Mouse (Mus musculus) heart, postnatal 36 days (tissue): ENCODE measurements around the gene Havcr2. TPM values are rescaled to one million over a fixed set of nuclear protein-coding genes. Genes with fewer than 3 reads are reported as not detected.
"Not testable (repeated sequence)": the region's sequence is repeated elsewhere in the genome, so short reads cannot be mapped to it uniquely, and the experiment has no call there.

Source experiments
- DNase-seq, 2 experiments: peaks; one replicate each; pipeline ENCODE4 v3.0.0; 2021 to 2022
- intact Hi-C: fragments of 180-260 bp; cut with DNase I; formaldehyde crosslinking; loops from one replicate; pipeline ENCODE4 v1.15.1; 2025
- total RNA-seq, 2 experiments: library from RNA; stranded (reverse); gene quantifications; 2 replicates each; pipeline ENCODE4 v1.2.3; 2021

Havcr2 gene
- under 1 TPM; 0.28 to 0.57 TPM for total RNA-seq

DNA sequence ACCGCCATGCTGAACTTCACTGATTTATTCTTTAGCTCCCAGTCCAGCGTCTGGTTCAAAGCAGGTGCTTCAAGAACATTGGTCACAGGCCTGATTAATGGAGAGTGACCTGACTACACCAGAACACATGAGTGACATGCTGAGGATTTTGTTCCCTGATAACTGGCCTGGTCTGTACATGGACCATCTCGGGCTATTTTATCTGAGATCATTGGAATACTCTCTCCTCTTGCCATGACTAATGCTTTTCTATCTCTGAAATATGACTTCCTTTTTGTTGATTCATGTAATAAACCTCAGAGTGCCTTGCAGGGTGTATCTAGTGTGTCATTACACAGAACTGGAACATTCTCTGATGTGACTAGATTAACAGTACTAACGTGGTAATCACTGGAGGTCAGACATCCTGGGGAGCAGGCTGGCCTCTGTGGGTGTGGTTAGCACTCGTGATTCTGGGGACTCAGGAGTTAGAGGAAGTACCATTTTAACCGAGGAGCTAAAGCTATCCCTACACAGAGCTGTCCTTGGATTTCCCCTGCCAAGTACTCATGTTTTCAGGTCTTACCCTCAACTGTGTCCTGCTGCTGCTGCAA lies at the start of gene Havcr2:
TSS of gene Havcr2 (plus strand) at position 483 of the 593 bp plus-strand sequence.
- intact Hi-C loops = no loop called here
- no peak for DNase-seq

- intact Hi-C loops = no loop called here
Measured at GRCm38 (mm10) chr11:46404986-46405385, 49.7 kb upstream of the Havcr2 start.

GRCm38 (mm10) chr11:46406721-46407120 lies 48.0 kb upstream of the Havcr2 start:
- intact Hi-C loops = no loop called here
- no peak for DNase-seq

More at GRCm38 (mm10) chr11:46404986-46405385, 49.7 kb upstream of the Havcr2 start:
- DNase-seq = no peak

DNA sequence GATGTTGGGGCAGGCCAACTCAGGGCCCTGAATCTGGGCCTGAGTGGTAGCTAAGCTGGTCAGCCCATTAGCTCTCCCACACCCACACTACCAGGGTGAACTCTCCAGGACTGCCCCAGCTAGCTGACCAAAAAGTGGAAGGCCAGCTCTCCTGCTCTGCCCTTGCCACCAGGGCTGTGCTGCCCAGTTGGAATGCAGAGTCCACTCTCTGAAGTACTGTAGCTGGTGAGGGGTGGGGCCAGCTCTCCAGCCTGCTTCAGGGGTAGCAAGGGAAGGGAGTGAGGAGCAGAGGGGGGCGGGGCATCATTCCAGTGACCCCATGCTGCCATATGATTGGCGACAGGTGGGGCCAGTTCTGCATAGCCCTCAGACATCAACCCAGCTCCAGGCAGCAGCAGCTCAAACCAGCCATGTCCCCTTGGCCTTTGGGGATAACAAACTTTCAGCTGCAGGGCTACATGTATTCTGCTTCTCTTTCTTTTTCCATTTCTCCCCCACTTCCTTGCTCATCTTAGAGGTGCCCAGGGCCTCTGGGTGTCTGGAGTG lies 44.6 kb upstream of the Havcr2 start:
- intact Hi-C loops = no loop called here
- DNase-seq = no peak

GRCm38 (mm10) chr11:46418438-46418837 lies 36.3 kb upstream of the Havcr2 start:
- intact Hi-C loops = no loop called here
- DNase-seq = no peak

DNA sequence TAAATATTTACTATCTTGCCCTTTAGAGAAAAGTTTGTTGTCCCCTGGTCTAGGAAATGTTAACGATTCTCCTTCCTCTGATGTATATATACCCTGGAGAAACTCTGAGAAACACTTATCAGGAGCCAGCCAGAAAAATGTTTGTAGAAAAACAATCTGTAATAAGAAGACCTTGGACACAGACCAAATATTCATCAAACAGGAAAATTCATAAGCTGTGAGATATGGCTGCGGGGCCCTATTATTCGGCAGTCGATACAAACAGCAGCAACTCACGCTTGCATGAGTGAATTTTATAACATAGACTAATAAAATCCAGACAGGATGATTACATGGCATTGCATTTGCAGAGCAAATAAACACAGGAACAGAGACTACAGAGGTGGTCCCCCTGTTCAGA lies 35.9 kb upstream of the Havcr2 start:
- intact Hi-C loops = no loop called here
- no peak for DNase-seq

GRCm38 (mm10) chr11:46421086-46421888 lies 33.4 kb upstream of the Havcr2 start:
- intact Hi-C loops = no loop called here
- DNase-seq = no peak

- intact Hi-C loops, DNase-seq: not testable (repeated sequence)
Measured at GRCm38 (mm10) chr11:46428131-46428530, 26.6 kb upstream of the Havcr2 start.

GRCm38 (mm10) chr11:46430123-46430522 lies 24.6 kb upstream of the Havcr2 start:
- intact Hi-C loops = loop anchor here (10.0 kb wide), 1 partner anchor 1955 kb away; the partner anchor contains the start of gene Ublcp1

GRCm38 (mm10) chr11:46431129-46431528 lies 23.6 kb upstream of the Havcr2 start:
- peak; percentile 57 to 69 for DNase-seq
- intact Hi-C loops = loop anchor here (1.0 to 10.0 kb wide), 2 partner anchors 162 to 1956 kb away; partner anchors contain the start of gene Ublcp1

More at GRCm38 (mm10) chr11:46430123-46430522, 24.6 kb upstream of the Havcr2 start:
- no peak for DNase-seq

GRCm38 (mm10) chr11:46435363-46435762 lies 19.4 kb upstream of the Havcr2 start:
- intact Hi-C loops = loop anchor here (5.0 to 10.0 kb wide), 2 partner anchors 493 to 1961 kb away; partner anchors contain the start of genes Lsm11 and Ublcp1
- no peak for DNase-seq

- intact Hi-C loops = loop anchor here (5.0 to 10.0 kb wide), 2 partner anchors 495 to 1962 kb away; partner anchors contain the start of genes Lsm11 and Ublcp1
Measured at GRCm38 (mm10) chr11:46436760-46437458, 17.8 kb upstream of the Havcr2 start, which contains the start of gene Med7. Med7 (plus strand) TSS chr11:46436925.

GRCm38 (mm10) chr11:46437459-46438000 lies 17.2 kb upstream of the Havcr2 start:
- peak in 1 of 2 experiments; percentile 15 for DNase-seq
- intact Hi-C loops = loop anchor here (5.0 to 10.0 kb wide), 2 partner anchors 495 to 1963 kb away; partner anchors contain the start of genes Lsm11 and Ublcp1

More at GRCm38 (mm10) chr11:46436760-46437458, 17.8 kb upstream of the Havcr2 start, which contains the start of gene Med7:
- peak; percentile 90 to 91 for DNase-seq

DNA sequence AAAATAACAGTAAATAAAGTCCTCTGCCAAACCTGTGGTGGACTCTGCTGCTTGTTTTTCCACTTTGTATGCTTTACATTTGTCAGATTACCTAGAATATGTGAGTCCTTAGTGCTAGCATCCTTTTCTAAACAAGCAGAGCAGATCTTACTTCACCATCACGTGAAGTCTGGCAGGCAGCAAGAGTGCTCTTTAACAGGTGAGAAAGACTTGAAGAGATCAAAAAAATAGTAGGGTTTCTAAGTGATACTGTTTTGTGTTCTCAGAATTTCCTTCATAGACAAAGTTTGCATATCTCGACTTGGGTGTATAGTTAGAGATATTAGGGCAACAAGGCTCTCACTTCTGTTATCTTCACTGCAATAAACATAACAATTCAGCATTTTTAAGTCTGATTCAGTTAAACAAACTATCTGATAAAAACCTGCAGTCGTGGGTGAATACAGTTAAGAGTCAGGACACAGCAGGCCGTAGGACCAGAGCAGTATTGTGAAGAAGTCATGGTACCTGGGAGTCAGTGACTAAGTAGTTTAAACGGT lies 15.7 kb upstream of the Havcr2 start:
- intact Hi-C loops = loop anchor here (5.0 to 10.0 kb wide), 2 partner anchors 497 to 1964 kb away; partner anchors contain the start of genes Lsm11 and Ublcp1
- DNase-seq = no peak

GRCm38 (mm10) chr11:46441774-46442173 lies 13.0 kb upstream of the Havcr2 start:
- intact Hi-C loops = no loop called here
- DNase-seq = no peak

GRCm38 (mm10) chr11:46443152-46443551 lies 11.6 kb upstream of the Havcr2 start:
- intact Hi-C loops = no loop called here
- DNase-seq = no peak

GRCm38 (mm10) chr11:46443979-46444378 lies 10.8 kb upstream of the Havcr2 start:
- intact Hi-C loops = no loop called here
- no peak for DNase-seq

DNA sequence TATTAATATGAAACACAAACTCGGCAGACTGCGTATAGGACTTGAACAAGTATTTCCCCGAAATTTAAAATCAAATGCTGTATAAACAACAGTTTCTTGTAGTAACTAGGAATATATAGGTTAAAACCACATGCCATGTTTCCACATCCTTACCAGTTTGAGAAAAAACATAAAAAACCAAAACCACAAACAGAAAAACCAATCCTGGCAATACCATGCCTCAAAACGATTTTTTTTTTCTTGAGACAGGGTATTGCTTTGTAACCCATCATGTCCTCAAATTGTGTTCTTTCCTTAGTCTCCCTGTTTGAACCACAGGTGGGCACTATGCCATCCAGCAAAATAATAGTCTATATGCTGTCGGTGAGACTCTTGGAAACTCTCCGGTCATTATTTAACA lies 8.6 kb upstream of the Havcr2 start:
- intact Hi-C loops = no loop called here
- no peak for DNase-seq

GRCm38 (mm10) chr11:46447644-46448484 lies 6.9 kb upstream of the Havcr2 start:
- no peak for DNase-seq
- intact Hi-C loops = no loop called here
